Mouse (Mus musculus): ENCODE measurements around the gene Zfp454. TPM values are rescaled to one million over a fixed set of nuclear protein-coding genes. Genes with fewer than 3 reads are reported as not detected.

Gene Zfp454
- polyA plus RNA-seq, 1 experiment from 2014 or later, result 15.7 TPM

- DNase-seq, result no peak
- Histone ChIP-seq H3K4me1 (ENCODE audit: control insufficient read depth, insufficient read depth, low read length) (no peaks in the 10 kb centered on the region), H3K27ac (replicated peaks; ENCODE audit: low read depth, low read length) (no peak overlapping the region), H3K27me3 (ENCODE audit: control insufficient read depth, insufficient read depth, low read length) (no peaks in the 10 kb centered on the region), H3K36me3 (ENCODE audit: control insufficient read depth, insufficient read depth, low read length) (peaks cover 91% of the 10 kb centered on the region), H3K9ac (replicated peaks; ENCODE audit: low read length) (no peak overlapping the region), H3K9me3 (ENCODE audit: control insufficient read depth, low read length) (peaks cover 71% of the 10 kb centered on the region), H3K4me2 (ENCODE audit: low read length) (no peak overlapping the region), H3K4me3 (replicated peaks; ENCODE audit: low read depth, low read length) (no peak overlapping the region)
- WGBS, result 82% methylated on average over 5 of the region's 5 CpGs
- ATAC-seq (ENCODE audit: low FRiP score, low TSS enrichment), result no peak
These were observed 20.7 kb upstream of the Zfp454 start for GRCm38 (mm10) chr11:50908136-50908535.

- WGBS, result 88% methylated on average over 1 of the region's 1 CpGs
- Histone ChIP-seq H3K27ac (replicated peaks; ENCODE audit: low read depth, low read length) (no peak overlapping the region), H3K36me3 (ENCODE audit: control insufficient read depth, insufficient read depth, low read length) (peaks cover 43% of the 10 kb centered on the region), H3K4me2 (ENCODE audit: low read length) (no peak overlapping the region), H3K9me3 (ENCODE audit: control insufficient read depth, low read length) (peaks cover 66% of the 10 kb centered on the region), H3K4me1 (ENCODE audit: control insufficient read depth, insufficient read depth, low read length) (no peaks in the 10 kb centered on the region), H3K9ac (replicated peaks; ENCODE audit: low read length) (no peak overlapping the region), H3K27me3 (ENCODE audit: control insufficient read depth, insufficient read depth, low read length) (no peaks in the 10 kb centered on the region), H3K4me3 (replicated peaks; ENCODE audit: low read depth, low read length) (no peak overlapping the region)
- DNase-seq (no peak), ATAC-seq (ENCODE audit: low FRiP score, low TSS enrichment) (no peak)
These were observed 9.9 kb upstream of the Zfp454 start for GRCm38 (mm10) chr11:50897359-50897758.

- Histone ChIP-seq H3K9me3 (ENCODE audit: control insufficient read depth, low read length) (peaks cover 21% of the 10 kb centered on the region), H3K4me3 (replicated peaks; ENCODE audit: low read depth, low read length) (no peak overlapping the region), H3K4me2 (ENCODE audit: low read length) (no peak overlapping the region), H3K4me1 (ENCODE audit: control insufficient read depth, insufficient read depth, low read length) (no peaks in the 10 kb centered on the region), H3K27me3 (ENCODE audit: control insufficient read depth, insufficient read depth, low read length) (no peaks in the 10 kb centered on the region), H3K9ac (replicated peaks; ENCODE audit: low read length) (no peak overlapping the region), H3K36me3 (ENCODE audit: control insufficient read depth, insufficient read depth, low read length) (no peaks in the 10 kb centered on the region), H3K27ac (replicated peaks; ENCODE audit: low read depth, low read length) (no peak overlapping the region)
- 60% methylated on average over 2 of the region's 2 CpGs for WGBS
- DNase-seq (no peak), ATAC-seq (ENCODE audit: low FRiP score, low TSS enrichment) (no peak)
These were observed 5.0 kb upstream of the Zfp454 start for GRCm38 (mm10) chr11:50892441-50892840.

- peak overlapping the region; percentile 68 for H3K9ac ChIP-seq (replicated peaks; ENCODE audit: low read length)
- no peaks in the 10 kb centered on the region for H3K9me3 ChIP-seq (ENCODE audit: control insufficient read depth, low read length)
- 27% methylated on average over 10 of the region's 10 CpGs for WGBS
- peak; percentile 7; the same call in 1 of the 2 replicates for ATAC-seq (ENCODE audit: low FRiP score, low TSS enrichment)
- peak overlapping the region; percentile 84 for H3K4me2 ChIP-seq (ENCODE audit: low read length)
- peak overlapping the region; percentile 80 for H3K27ac ChIP-seq (replicated peaks; ENCODE audit: low read depth, low read length)
- H3K36me3 ChIP-seq (ENCODE audit: control insufficient read depth, insufficient read depth, low read length), result peaks cover 35% of the 10 kb centered on the region
- DNase-seq, result no peak
- H3K4me1 ChIP-seq (ENCODE audit: control insufficient read depth, insufficient read depth, low read length), result peaks cover 12% of the 10 kb centered on the region
- peak overlapping the region; percentile 51 for H3K4me3 ChIP-seq (replicated peaks; ENCODE audit: low read depth, low read length)
- no peaks in the 10 kb centered on the region for H3K27me3 ChIP-seq (ENCODE audit: control insufficient read depth, insufficient read depth, low read length)
These were observed 538 bp downstream of the Zfp454 start for GRCm38 (mm10) chr11:50886933-50887293.

GRCm38 (mm10) chr11:50886231-50886932, 1.1 kb downstream of the Zfp454 start:
- ATAC-seq (ENCODE audit: low FRiP score, low TSS enrichment) (no peak), DNase-seq (peak; percentile 25)
- Histone ChIP-seq H3K9me3 (ENCODE audit: control insufficient read depth, low read length) (no peaks in the 10 kb centered on the region), H3K27ac (replicated peaks; ENCODE audit: low read depth, low read length) (no peak overlapping the region), H3K36me3 (ENCODE audit: control insufficient read depth, insufficient read depth, low read length) (peaks cover 41% of the 10 kb centered on the region), H3K4me2 (ENCODE audit: low read length) (peak overlapping the region; percentile 84), H3K4me3 (replicated peaks; ENCODE audit: low read depth, low read length) (peak overlapping the region; percentile 51), H3K4me1 (ENCODE audit: control insufficient read depth, insufficient read depth, low read length) (peaks cover 12% of the 10 kb centered on the region), H3K9ac (replicated peaks; ENCODE audit: low read length) (peak overlapping the region; percentile 68), H3K27me3 (ENCODE audit: control insufficient read depth, insufficient read depth, low read length) (no peaks in the 10 kb centered on the region)
- WGBS, result 42% methylated on average over 8 of the region's 8 CpGs

- no peaks in the 10 kb centered on the region; the same call in 1 of the 2 replicates for H3K9me3 ChIP-seq (ENCODE audit: control insufficient read depth, low read length)
- peaks cover 12% of the 10 kb centered on the region for H3K4me1 ChIP-seq (ENCODE audit: control insufficient read depth, insufficient read depth, low read length)
- no peak overlapping the region for H3K27ac ChIP-seq (replicated peaks; ENCODE audit: low read depth, low read length)
- no peak overlapping the region for H3K4me2 ChIP-seq (ENCODE audit: low read length)
- no peak overlapping the region for H3K4me3 ChIP-seq (replicated peaks; ENCODE audit: low read depth, low read length)
- 85% methylated on average over 3 of the region's 3 CpGs for WGBS
- H3K36me3 ChIP-seq (ENCODE audit: control insufficient read depth, insufficient read depth, low read length), result peaks cover 65% of the 10 kb centered on the region
- H3K27me3 ChIP-seq (ENCODE audit: control insufficient read depth, insufficient read depth, low read length), result no peaks in the 10 kb centered on the region
- DNase-seq, result no peak
- H3K9ac ChIP-seq (replicated peaks; ENCODE audit: low read length), result no peak overlapping the region
- no peak for ATAC-seq (ENCODE audit: low FRiP score, low TSS enrichment)
These were observed 3.7 kb downstream of the Zfp454 start for GRCm38 (mm10) chr11:50883756-50884155.

- no peak overlapping the region for H3K4me3 ChIP-seq (replicated peaks; ENCODE audit: low read depth, low read length)
- ATAC-seq (ENCODE audit: low FRiP score, low TSS enrichment), result no peak
- peaks cover 21% of the 10 kb centered on the region for H3K9me3 ChIP-seq (ENCODE audit: control insufficient read depth, low read length)
- no peak overlapping the region for H3K9ac ChIP-seq (replicated peaks; ENCODE audit: low read length)
- H3K4me2 ChIP-seq (ENCODE audit: low read length), result no peak overlapping the region
- DNase-seq, result no peak
- no peaks in the 10 kb centered on the region for H3K4me1 ChIP-seq (ENCODE audit: control insufficient read depth, insufficient read depth, low read length)
- peaks cover 89% of the 10 kb centered on the region for H3K36me3 ChIP-seq (ENCODE audit: control insufficient read depth, insufficient read depth, low read length)
- H3K27me3 ChIP-seq (ENCODE audit: control insufficient read depth, insufficient read depth, low read length), result no peaks in the 10 kb centered on the region
- H3K27ac ChIP-seq (replicated peaks; ENCODE audit: low read depth, low read length), result no peak overlapping the region
- WGBS, result 94% methylated on average over 3 of the region's 3 CpGs
These were observed 8.8 kb downstream of the Zfp454 start for GRCm38 (mm10) chr11:50878641-50879040.

- Histone ChIP-seq H3K9ac (replicated peaks; ENCODE audit: low read length) (peak overlapping the region; percentile 59; the same call in 1 of the 2 replicates), H3K9me3 (ENCODE audit: control insufficient read depth, low read length) (0 out of 2 replicates have a peak, but pooled peaks cover 4% of the 10 kb centered on the region), H3K4me1 (ENCODE audit: control insufficient read depth, insufficient read depth, low read length) (peaks cover 8% of the 10 kb centered on the region), H3K36me3 (ENCODE audit: control insufficient read depth, insufficient read depth, low read length) (no peaks in the 10 kb centered on the region), H3K27me3 (ENCODE audit: control insufficient read depth, insufficient read depth, low read length) (peaks cover 54% of the 10 kb centered on the region), H3K27ac (replicated peaks; ENCODE audit: low read depth, low read length) (no peak overlapping the region), H3K4me3 (replicated peaks; ENCODE audit: low read depth, low read length) (peak overlapping the region; percentile 46), H3K4me2 (ENCODE audit: low read length) (peak overlapping the region; percentile 92)
- WGBS, result under 1% methylated on average over 72 of the region's 72 CpGs
- 0 out of 2 replicates have a peak, but pooled peaks have one; percentile 6 for ATAC-seq (ENCODE audit: low FRiP score, low TSS enrichment)
- peak; percentile 61 for DNase-seq
These were observed 36.4 kb downstream of the Zfp454 start for GRCm38 (mm10) chr11:50850989-50851601.

All from midbrain, embryonic 14.5 days (tissue).